Mouse (Mus musculus) heart, embryonic 10.5 days (tissue): ENCODE data around the gene Gm8764. TPM values are rescaled to one million over a fixed set of nuclear protein-coding genes. Genes with fewer than 3 reads are reported as not detected.
"Not testable (repeated sequence)": the region's sequence is repeated elsewhere in the genome, so short reads cannot be mapped to it uniquely, and the experiment has no call there.

ENCODE experiments used
- DNase-seq: peaks from one replicate; pipeline ENCODE4 v3.0.0-alpha.2; 2017; ENCODE audit warnings: low spot score
- H3K27ac ChIP-seq: fragments of 300-500 bp; sonication (generic); 2 replicates; pipeline ENCODE4 v1.5.1; 2016; ENCODE audit warnings: mild to moderate bottlenecking
- H3K27me3 ChIP-seq: fragments of 300-500 bp; sonication (generic); 2 replicates; pipeline ENCODE4 v1.6.1; 2016; ENCODE audit warnings: mild to moderate bottlenecking; ENCODE audit not compliant: poor library complexity, insufficient read depth, severe bottlenecking
- H3K36me3 ChIP-seq: fragments of 300-500 bp; sonication (generic); 2 replicates; pipeline ENCODE4 v1.6.1; 2016; ENCODE audit warnings: mild to moderate bottlenecking, moderate library complexity
- H3K4me1 ChIP-seq: fragments of 300-500 bp; sonication (generic); 2 replicates; pipeline ENCODE4 v1.6.1; 2016; ENCODE audit warnings: mild to moderate bottlenecking
- H3K4me3 ChIP-seq: fragments of 300-500 bp; sonication (generic); 2 replicates; pipeline ENCODE4 v1.5.1; 2016; ENCODE audit warnings: mild to moderate bottlenecking, moderate library complexity
- H3K9me3 ChIP-seq: fragments of 300-500 bp; sonication (generic); 2 replicates; pipeline ENCODE4 v1.6.1; 2016; ENCODE audit warnings: mild to moderate bottlenecking, moderate library complexity
- WGBS: fragments of 180-500 bp; shearing (Covaris S2); methylation state at CpG from one replicate; pipeline ENCODE4 v1.1.7; 2016; 5-methylcytosine and 5-hydroxymethylcytosine counted together
- polyA plus RNA-seq: library from polyadenylated mRNA; unstranded; fragments of >200 nt; fragmentation: Nextera tagmentation; extraction: Ambion mirVana; gene quantifications from 2 replicates; pipeline ENCODE4 v1.2.1, GENCODE M21; 2016

The Gm8764 gene
- not detected in 2 replicates for polyA plus RNA-seq

DNA sequence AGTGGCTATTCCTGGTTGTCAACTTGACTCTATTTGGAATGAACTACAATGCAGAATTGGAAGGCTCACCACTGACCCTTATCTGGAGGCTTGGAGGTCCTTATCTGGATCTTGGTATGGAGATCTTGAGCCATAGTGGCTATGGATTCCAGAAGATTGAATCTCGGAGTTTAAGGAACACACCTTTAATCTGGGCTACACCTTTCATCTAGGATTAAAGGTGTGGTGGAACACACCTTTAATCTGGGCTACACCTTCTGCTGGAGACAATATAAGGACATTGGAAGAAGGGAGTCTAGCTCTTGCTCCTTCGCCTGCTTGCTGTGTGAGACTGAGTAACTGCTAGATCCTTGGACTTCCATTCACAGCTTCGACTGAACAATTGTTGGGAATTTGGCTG is at the start of gene Gm8764:
TSS of gene Gm8764 (plus strand) at position 301 of the 400 bp plus-strand sequence.
- not testable (repeated sequence) for H3K27ac ChIP-seq, H3K4me1 ChIP-seq, DNase-seq, H3K9me3 ChIP-seq, H3K27me3 ChIP-seq, H3K4me3 ChIP-seq, H3K36me3 ChIP-seq
- WGBS = no CpG with 5 or more reads among the region's 3 CpGs

GRCm38 (mm10) chr10:104110044-104110443 is 49.8 kb upstream of the Gm8764 start:
- Histone ChIP-seq H3K9me3 (no peaks in the 10 kb centered on the region), H3K4me3 (no peak overlapping the region), H3K4me1 (no peaks in the 10 kb centered on the region), H3K27ac (no peak overlapping the region), H3K27me3 (no peaks in the 10 kb centered on the region), H3K36me3 (no peaks in the 10 kb centered on the region)
- WGBS = 66% methylated on average over 3 of the region's 3 CpGs
- DNase-seq = no peak

- no peaks in the 10 kb centered on the region for H3K9me3 ChIP-seq
- no peak for DNase-seq
- H3K4me1 ChIP-seq = 0 out of 2 replicates have a peak, but pooled peaks cover 3% of the 10 kb centered on the region
- no peaks in the 10 kb centered on the region for H3K36me3 ChIP-seq
- H3K27me3 ChIP-seq = no peaks in the 10 kb centered on the region
- 51% methylated on average over 2 of the region's 2 CpGs for WGBS
- no peak overlapping the region for H3K4me3 ChIP-seq
- H3K27ac ChIP-seq = no peak overlapping the region
Measured at GRCm38 (mm10) chr10:104118312-104118711, 41.5 kb upstream of the Gm8764 start.

- H3K36me3 ChIP-seq, H3K9me3 ChIP-seq, H3K4me3 ChIP-seq, H3K27ac ChIP-seq, DNase-seq, H3K4me1 ChIP-seq, H3K27me3 ChIP-seq: not testable (repeated sequence)
- no CpG with 5 or more reads among the region's 3 CpGs for WGBS
Measured at GRCm38 (mm10) chr10:104142687-104143086, 17.1 kb upstream of the Gm8764 start, which contains the start of gene Gm21293. TSS of gene Gm21293 (plus strand) at chr10:104142987.

- not testable (repeated sequence) for DNase-seq
- no CpG with 5 or more reads among the region's 3 CpGs for WGBS
Measured at GRCm38 (mm10) chr10:104151197-104151596, 8.6 kb upstream of the Gm8764 start, which contains the start of gene Gm6763. TSS of gene Gm6763 (plus strand) at chr10:104151497.

GRCm38 (mm10) chr10:104168215-104168614 is 8.4 kb downstream of the Gm8764 start, which contains the start of gene Gm21304:
TSS of gene Gm21304 (plus strand) at chr10:104168515.
- WGBS = no CpG with 5 or more reads among the region's 3 CpGs
- DNase-seq, H3K27me3 ChIP-seq: not testable (repeated sequence)

More at GRCm38 (mm10) chr10:104151197-104151596, 8.6 kb upstream of the Gm8764 start, which contains the start of gene Gm6763:
- not testable (repeated sequence) for H3K9me3 ChIP-seq, H3K4me1 ChIP-seq, H3K36me3 ChIP-seq, H3K27me3 ChIP-seq, H3K4me3 ChIP-seq, H3K27ac ChIP-seq

GRCm38 (mm10) chr10:104176724-104177123 is 16.9 kb downstream of the Gm8764 start, which contains the start of gene Gm21312:
TSS of gene Gm21312 (plus strand) at chr10:104177024.
- not testable (repeated sequence) for DNase-seq, H3K27ac ChIP-seq
- no CpG with 5 or more reads among the region's 3 CpGs for WGBS

More at GRCm38 (mm10) chr10:104168215-104168614, 8.4 kb downstream of the Gm8764 start, which contains the start of gene Gm21304:
- H3K36me3 ChIP-seq, H3K9me3 ChIP-seq, H3K4me3 ChIP-seq, H3K27ac ChIP-seq, H3K4me1 ChIP-seq: not testable (repeated sequence)

GRCm38 (mm10) chr10:104185233-104185632 is 25.4 kb downstream of the Gm8764 start, which contains the start of gene Gm20765:
TSS of gene Gm20765 (plus strand) at chr10:104185533.
- not testable (repeated sequence) for H3K4me3 ChIP-seq, H3K4me1 ChIP-seq, DNase-seq, H3K27me3 ChIP-seq, H3K27ac ChIP-seq, H3K36me3 ChIP-seq, H3K9me3 ChIP-seq
- WGBS = no CpG with 5 or more reads among the region's 3 CpGs

More at GRCm38 (mm10) chr10:104176724-104177123, 16.9 kb downstream of the Gm8764 start, which contains the start of gene Gm21312:
- not testable (repeated sequence) for H3K4me1 ChIP-seq, H3K36me3 ChIP-seq, H3K4me3 ChIP-seq, H3K9me3 ChIP-seq, H3K27me3 ChIP-seq

GRCm38 (mm10) chr10:104193742-104194141 is 33.9 kb downstream of the Gm8764 start, which contains the start of gene Gm4340:
TSS of gene Gm4340 (plus strand) at chr10:104194042.
- not testable (repeated sequence) for DNase-seq, H3K27ac ChIP-seq, H3K9me3 ChIP-seq, H3K36me3 ChIP-seq, H3K4me1 ChIP-seq, H3K4me3 ChIP-seq, H3K27me3 ChIP-seq
- WGBS = no CpG with 5 or more reads among the region's 3 CpGs

DNA sequence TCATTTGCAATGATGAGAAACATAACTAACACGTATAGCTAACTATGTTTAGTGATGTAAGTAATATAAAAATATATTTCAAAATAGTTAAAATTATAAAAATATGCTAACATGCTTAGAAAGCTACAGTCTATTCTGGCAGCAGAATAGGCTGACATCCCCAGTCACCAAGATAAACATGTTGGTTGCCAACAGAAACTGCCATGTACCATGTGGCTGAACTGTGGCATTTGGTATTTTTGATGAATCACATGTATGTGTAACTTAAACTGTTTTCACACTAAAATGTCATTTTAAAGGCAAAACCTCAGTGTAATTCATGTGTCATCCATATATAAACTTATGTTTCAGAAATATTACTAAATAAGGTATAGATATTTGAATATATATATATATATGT is 49.8 kb downstream of the Gm8764 start:
- no peaks in the 10 kb centered on the region for H3K36me3 ChIP-seq
- no peak for DNase-seq
- 75% methylated on average over 1 of the region's 1 CpGs for WGBS
- H3K27ac ChIP-seq = no peak overlapping the region
- H3K27me3 ChIP-seq = no peaks in the 10 kb centered on the region
- no peak overlapping the region for H3K4me3 ChIP-seq
- no peaks in the 10 kb centered on the region for H3K4me1 ChIP-seq
- H3K9me3 ChIP-seq = no peaks in the 10 kb centered on the region

- Histone ChIP-seq H3K4me1 (no peaks in the 10 kb centered on the region), H3K36me3 (no peaks in the 10 kb centered on the region), H3K9me3 (no peaks in the 10 kb centered on the region), H3K27me3 (no peaks in the 10 kb centered on the region), H3K4me3 (no peak overlapping the region), H3K27ac (no peak overlapping the region)
- no peak for DNase-seq
- WGBS = 78% methylated on average over 3 of the region's 3 CpGs
Measured at GRCm38 (mm10) chr10:104210268-104210990, 50.6 kb downstream of the Gm8764 start.
